Mouse (Mus musculus) stomach, embryonic 15.5 days (tissue): ENCODE results near the gene Csf3r. TPM values are rescaled to one million over a fixed set of nuclear protein-coding genes. Genes with fewer than 3 reads are reported as not detected.
A peak's percentile ranks its signal among the peaks of the same experiment; 100 is the strongest.

Source experiments
- ATAC-seq: fragments of 200-750 bp; cut with Nextera tagmentation; 2 replicates; pipeline ENCODE4 v1.8.0; 2017; ENCODE audit warnings: low read depth, moderate number of reproducible peaks, moderate TSS enrichment; ENCODE audit not compliant: insufficient read depth, low FRiP score
- H3K27ac ChIP-seq: fragments of 300-500 bp; sonication (generic); 2 replicates; pipeline ENCODE4 v1.5.1; 2015; ENCODE audit warnings: mild to moderate bottlenecking, inconsistent platforms
- H3K27me3 ChIP-seq: fragments of 300-500 bp; sonication (generic); replicated peaks from 2 replicates; pipeline ENCODE4 v1.6.1; 2015; ENCODE audit warnings: inconsistent platforms
- H3K36me3 ChIP-seq: fragments of 300-500 bp; sonication (generic); 2 replicates; pipeline ENCODE4 v1.6.1; 2015; ENCODE audit warnings: inconsistent platforms
- H3K4me1 ChIP-seq: fragments of 300-500 bp; sonication (generic); 2 replicates; pipeline ENCODE4 v1.6.1; 2015; ENCODE audit warnings: inconsistent platforms
- H3K4me2 ChIP-seq: fragments of 300-500 bp; sonication (generic); 2 replicates; pipeline ENCODE4 v1.6.1; 2015; ENCODE audit warnings: mild to moderate bottlenecking, inconsistent platforms
- H3K4me3 ChIP-seq: fragments of 300-500 bp; sonication (generic); replicated peaks from 2 replicates; pipeline ENCODE4 v1.5.1; 2015; ENCODE audit warnings: inconsistent platforms
- H3K9ac ChIP-seq: fragments of 300-500 bp; sonication (generic); 2 replicates; pipeline ENCODE4 v1.6.1; 2015; ENCODE audit warnings: inconsistent platforms
- H3K9me3 ChIP-seq: fragments of 300-500 bp; sonication (generic); 2 replicates; pipeline ENCODE4 v1.6.1; 2016; ENCODE audit warnings: inconsistent platforms
- WGBS: fragments of 180-500 bp; shearing (Covaris S2); methylation state at CpG from one replicate; pipeline ENCODE4 v1.1.7; 2015; 5-methylcytosine and 5-hydroxymethylcytosine counted together
- polyA plus RNA-seq: library from polyadenylated mRNA; unstranded; fragments of >200 nt; fragmentation: Nextera tagmentation; extraction: Ambion mirVana; gene quantifications from 2 replicates; pipeline ENCODE4 v1.2.1, GENCODE M21; 2015

The Csf3r gene
- polyA plus RNA-seq, 1 experiment from 2014 or later, result 1.8 TPM

DNA sequence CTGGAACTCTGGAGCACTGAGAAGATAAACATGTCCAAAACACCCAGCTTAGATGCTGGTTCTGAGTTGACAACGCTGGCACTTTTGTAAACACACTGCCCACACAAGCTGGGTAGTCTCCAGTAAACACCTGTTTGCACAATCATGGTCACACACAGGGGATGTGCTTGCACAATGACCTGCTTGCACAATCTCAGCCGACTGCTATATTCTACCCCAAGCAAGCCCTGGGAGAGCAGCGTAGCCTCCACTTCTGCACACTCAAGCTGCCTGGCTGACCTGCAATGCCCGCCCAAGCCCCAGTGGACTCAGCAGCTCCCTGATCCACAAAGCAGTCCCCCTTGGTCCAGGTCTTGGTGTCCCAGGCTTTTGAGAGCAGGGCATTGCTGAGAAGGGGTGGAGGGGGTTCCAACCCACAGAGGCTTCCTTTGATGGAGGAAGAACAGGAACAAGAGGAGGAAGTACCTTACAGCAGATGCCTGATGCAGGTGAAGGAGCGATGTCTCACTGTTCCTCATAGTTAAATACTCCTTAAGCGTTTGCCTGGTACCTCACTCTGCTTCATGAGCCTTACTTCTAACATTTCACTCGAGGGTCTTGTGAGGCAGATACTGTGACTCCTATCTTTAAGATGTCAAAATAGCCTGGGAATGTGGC, 6.5 kb upstream of the Csf3r start:
- Histone ChIP-seq H3K9me3 (no peaks in the 10 kb centered on the region), H3K4me3 (no peak overlapping the region), H3K9ac (no peak overlapping the region), H3K27ac (no peak overlapping the region), H3K27me3 (no peaks in the 10 kb centered on the region), H3K4me2 (no peak overlapping the region), H3K4me1 (no peaks in the 10 kb centered on the region), H3K36me3 (no peaks in the 10 kb centered on the region)
- 73% methylated on average over 7 of the region's 7 CpGs for WGBS
- no peak for ATAC-seq

- Histone ChIP-seq H3K27me3 (no peaks in the 10 kb centered on the region), H3K4me2 (no peak overlapping the region), H3K36me3 (no peaks in the 10 kb centered on the region), H3K9me3 (no peaks in the 10 kb centered on the region), H3K27ac (no peak overlapping the region), H3K4me3 (no peak overlapping the region), H3K9ac (no peak overlapping the region), H3K4me1 (no peaks in the 10 kb centered on the region)
- WGBS, result 72% methylated on average over 11 of the region's 11 CpGs
- no peak for ATAC-seq
Measured at GRCm38 (mm10) chr4:126018966-126019538, 5.3 kb upstream of the Csf3r start.

DNA sequence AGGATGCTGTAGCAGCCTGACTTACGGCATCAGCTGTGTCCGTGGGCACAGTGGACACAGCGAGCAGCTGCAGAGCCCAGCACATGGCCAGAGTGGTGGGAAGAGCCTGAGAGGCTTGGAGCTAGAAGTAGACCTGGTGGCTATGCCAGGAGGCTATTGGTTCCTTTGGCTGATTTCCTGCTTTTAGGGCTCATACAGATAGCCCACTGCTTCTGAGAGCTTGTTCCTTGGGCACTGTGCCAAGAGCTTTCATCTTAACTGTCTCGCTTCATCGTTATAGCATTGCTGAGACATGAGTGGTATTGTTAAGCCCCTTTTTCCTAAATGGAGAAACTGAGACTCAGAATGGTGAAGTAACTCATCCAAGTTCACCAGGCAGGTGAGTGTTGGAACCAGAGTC, 1.5 kb downstream of the Csf3r start:
- ATAC-seq, result no peak
- H3K27ac ChIP-seq, result no peak overlapping the region
- no peaks in the 10 kb centered on the region for H3K4me1 ChIP-seq
- H3K9me3 ChIP-seq, result no peaks in the 10 kb centered on the region
- H3K36me3 ChIP-seq, result no peaks in the 10 kb centered on the region
- H3K4me2 ChIP-seq, result no peak overlapping the region
- H3K4me3 ChIP-seq, result no peak overlapping the region
- H3K9ac ChIP-seq, result no peak overlapping the region
- WGBS, result 78% methylated on average over 5 of the region's 5 CpGs
- no peaks in the 10 kb centered on the region for H3K27me3 ChIP-seq

GRCm38 (mm10) chr4:126027980-126028379, 3.6 kb downstream of the Csf3r start:
- Histone ChIP-seq H3K4me3 (no peak overlapping the region), H3K27me3 (no peaks in the 10 kb centered on the region), H3K4me2 (no peak overlapping the region), H3K36me3 (no peaks in the 10 kb centered on the region), H3K9ac (no peak overlapping the region), H3K9me3 (no peaks in the 10 kb centered on the region), H3K27ac (no peak overlapping the region), H3K4me1 (no peaks in the 10 kb centered on the region)
- ATAC-seq, result no peak
- 75% methylated on average over 3 of the region's 3 CpGs for WGBS

- no peak for ATAC-seq
- Histone ChIP-seq H3K9ac (no peak overlapping the region), H3K4me1 (no peaks in the 10 kb centered on the region), H3K27ac (no peak overlapping the region), H3K4me3 (no peak overlapping the region), H3K4me2 (no peak overlapping the region), H3K9me3 (no peaks in the 10 kb centered on the region), H3K36me3 (no peaks in the 10 kb centered on the region), H3K27me3 (no peaks in the 10 kb centered on the region)
- 62% methylated on average over 3 of the region's 3 CpGs for WGBS
Measured at GRCm38 (mm10) chr4:126029042-126029441, 4.7 kb downstream of the Csf3r start.

DNA sequence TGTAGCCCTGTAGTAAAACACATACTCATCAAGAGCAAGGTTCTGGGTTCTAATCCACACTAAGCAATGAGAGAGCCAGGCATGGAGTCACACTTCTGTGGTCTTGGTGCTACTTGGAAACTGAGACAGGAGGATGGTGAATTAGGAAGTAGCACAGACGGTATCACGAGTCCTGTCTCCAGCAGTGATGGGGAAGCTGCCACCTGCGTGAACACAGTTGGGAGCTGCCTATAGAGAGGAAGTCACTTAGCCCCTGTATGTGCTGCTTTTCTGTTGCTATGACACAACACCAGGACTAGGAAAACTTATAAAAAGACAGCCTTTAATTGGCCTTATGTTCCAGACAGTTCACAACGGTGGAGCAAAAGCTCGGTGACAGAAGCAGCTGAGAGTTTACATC, 6.4 kb downstream of the Csf3r start:
- no peak for ATAC-seq
- Histone ChIP-seq H3K9ac (no peak overlapping the region), H3K27me3 (no peaks in the 10 kb centered on the region), H3K27ac (no peak overlapping the region), H3K4me2 (no peak overlapping the region), H3K36me3 (no peaks in the 10 kb centered on the region), H3K4me1 (no peaks in the 10 kb centered on the region), H3K4me3 (no peak overlapping the region), H3K9me3 (no peaks in the 10 kb centered on the region)
- 67% methylated on average over 5 of the region's 5 CpGs for WGBS

GRCm38 (mm10) chr4:126035413-126035812, 11.1 kb downstream of the Csf3r start:
- H3K4me1 ChIP-seq, result no peaks in the 10 kb centered on the region
- no peak for ATAC-seq
- 79% methylated on average over 5 of the region's 5 CpGs for WGBS
- no peak overlapping the region for H3K9ac ChIP-seq
- H3K36me3 ChIP-seq, result no peaks in the 10 kb centered on the region
- H3K4me3 ChIP-seq, result no peak overlapping the region
- no peak overlapping the region for H3K27ac ChIP-seq
- H3K9me3 ChIP-seq, result no peaks in the 10 kb centered on the region
- H3K27me3 ChIP-seq, result no peaks in the 10 kb centered on the region
- no peak overlapping the region for H3K4me2 ChIP-seq

- Histone ChIP-seq H3K4me1 (peaks cover 11% of the 10 kb centered on the region), H3K4me3 (peak within 1 kb of the TSS; percentile 89), H3K9ac (peak within 1 kb of the TSS; percentile 59), H3K27me3 (no peaks in the 10 kb centered on the region), H3K27ac (peak within 1 kb of the TSS; percentile 75), H3K4me2 (peak within 1 kb of the TSS; percentile 96), H3K36me3 (peaks cover 15% of the 10 kb centered on the region; the same call in 1 of the 2 replicates), H3K9me3 (no peaks in the 10 kb centered on the region)
- peak; percentile 93 for ATAC-seq
- WGBS, result under 1% methylated on average over 56 of the region's 56 CpGs
Measured at GRCm38 (mm10) chr4:126046851-126047585, 22.7 kb downstream of the Csf3r start, which contains the start of gene Mrps15. Mrps15 (plus strand) TSS chr4:126046925.

- H3K9me3 ChIP-seq, result no peaks in the 10 kb centered on the region
- H3K4me1 ChIP-seq, result peaks cover 11% of the 10 kb centered on the region
- 77% methylated on average over 7 of the region's 7 CpGs for WGBS
- H3K27ac ChIP-seq, result no peak overlapping the region
- H3K36me3 ChIP-seq, result peaks cover 28% of the 10 kb centered on the region
- no peaks in the 10 kb centered on the region for H3K27me3 ChIP-seq
- ATAC-seq, result no peak
- H3K9ac ChIP-seq, result no peak overlapping the region
- no peak overlapping the region for H3K4me3 ChIP-seq
- no peak overlapping the region for H3K4me2 ChIP-seq
Measured at GRCm38 (mm10) chr4:126051617-126052016, 27.3 kb downstream of the Csf3r start.

DNA sequence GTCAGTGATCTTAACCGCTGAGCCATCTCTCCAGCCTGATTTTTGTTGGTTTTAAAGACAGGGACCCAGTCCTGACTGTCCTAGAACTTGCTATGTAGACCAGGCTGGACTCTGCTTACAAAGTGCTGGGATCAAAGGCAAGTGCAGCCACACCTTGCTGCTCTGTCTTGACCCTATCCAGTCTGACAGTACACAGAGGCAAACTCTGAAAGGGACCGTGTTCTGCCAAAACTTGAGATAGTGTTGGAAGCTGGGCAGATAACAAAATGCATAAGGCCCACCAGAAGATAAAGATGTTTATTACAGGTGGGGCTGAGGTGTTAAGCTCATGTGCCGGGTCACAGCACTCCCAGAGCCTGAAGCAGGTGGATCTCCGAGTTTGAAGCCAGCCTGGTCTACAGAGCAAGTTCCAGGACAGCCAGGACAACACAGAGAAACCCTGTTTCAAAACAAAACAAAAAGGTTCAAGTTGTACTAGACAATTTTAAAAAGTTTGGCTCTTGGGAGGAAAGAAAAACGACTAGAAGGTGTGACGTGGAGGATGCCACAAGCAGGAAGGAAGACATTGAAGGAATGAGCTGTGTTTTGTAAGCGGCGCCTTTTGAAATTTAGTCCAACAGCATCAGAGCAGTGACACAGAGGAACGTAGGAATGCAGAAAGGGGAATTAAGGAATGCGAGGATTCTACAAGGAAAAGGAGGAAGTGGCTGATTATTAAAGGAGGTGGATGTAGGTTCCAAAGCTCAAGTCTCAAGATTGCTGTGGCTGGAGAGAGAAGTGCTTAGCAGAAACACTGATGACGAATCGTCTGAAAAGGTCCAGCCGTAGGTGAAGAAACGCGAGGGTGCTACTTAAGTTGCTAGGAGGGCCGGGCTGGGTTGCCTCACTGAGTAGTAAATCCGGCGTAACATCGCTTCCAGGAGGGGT, 33.1 kb downstream of the Csf3r start:
- Histone ChIP-seq H3K27ac (peak overlapping the region; percentile 36; the same call in 1 of the 2 replicates), H3K4me2 (peak overlapping the region; percentile 94), H3K4me3 (peak overlapping the region; percentile 75), H3K4me1 (peaks cover 14% of the 10 kb centered on the region), H3K9ac (peak overlapping the region; percentile 45; the same call in 1 of the 2 replicates), H3K27me3 (no peaks in the 10 kb centered on the region), H3K36me3 (peaks cover 13% of the 10 kb centered on the region), H3K9me3 (no peaks in the 10 kb centered on the region)
- no peak for ATAC-seq
- WGBS, result 12% methylated on average over 19 of the region's 19 CpGs

DNA sequence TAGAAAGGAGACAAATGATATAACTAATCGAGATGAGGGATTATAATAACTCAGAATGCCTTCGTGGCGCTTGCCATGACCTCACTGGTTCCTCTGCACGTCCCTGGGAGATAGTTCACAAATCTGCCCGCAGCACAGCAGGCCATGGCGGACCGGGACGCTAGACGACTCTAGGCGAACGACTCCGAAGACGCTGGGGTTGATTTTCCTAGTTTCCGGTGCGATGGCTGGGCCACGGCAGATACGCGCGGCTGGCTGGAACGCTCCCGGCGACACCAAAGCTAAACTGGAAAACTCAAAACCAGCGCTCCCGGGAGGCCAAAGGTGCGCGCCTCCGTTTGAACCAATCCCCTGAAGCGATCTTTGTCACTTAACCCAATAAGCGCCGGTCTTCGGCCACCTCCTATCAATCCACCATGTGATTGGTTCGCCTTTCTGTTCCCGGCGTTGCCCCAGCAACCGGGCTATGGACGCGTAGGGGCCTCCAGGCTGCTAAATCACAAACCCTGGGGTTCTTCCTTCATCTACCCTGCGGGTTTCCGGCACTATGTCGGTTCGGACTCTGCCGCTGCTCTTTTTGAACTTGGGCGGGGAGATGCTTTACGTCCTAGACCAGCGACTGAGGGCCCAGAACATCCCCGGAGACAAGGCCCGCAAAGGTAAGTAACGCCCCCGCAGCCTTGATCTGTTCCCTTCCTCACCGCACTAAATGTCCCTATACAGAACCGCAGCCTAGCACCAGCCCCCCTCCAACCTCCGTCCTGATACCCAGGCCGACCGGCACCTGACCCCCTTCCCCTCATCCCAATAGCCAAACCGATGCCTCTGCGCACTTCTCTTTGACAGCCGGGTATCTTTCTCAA, 34.0 kb downstream of the Csf3r start, which contains the start of gene Oscp1:
Gene Oscp1 (plus strand): TSS at position 432 of the 863 bp plus-strand sequence.
- Histone ChIP-seq H3K4me3 (peak within 1 kb of the TSS; percentile 75), H3K27me3 (no peaks in the 10 kb centered on the region), H3K27ac (peak within 1 kb of the TSS; percentile 36; the same call in 1 of the 2 replicates), H3K4me1 (peaks cover 14% of the 10 kb centered on the region), H3K9me3 (no peaks in the 10 kb centered on the region), H3K9ac (peak within 1 kb of the TSS; percentile 46), H3K4me2 (peak within 1 kb of the TSS; percentile 94), H3K36me3 (peaks cover 11% of the 10 kb centered on the region)
- WGBS, result under 1% methylated on average over 57 of the region's 57 CpGs
- peak; percentile 98 for ATAC-seq
